Mouse (Mus musculus) myocyte (in vitro differentiated cells): Measurements from ENCODE around the gene Krtap19-9b. TPM values are rescaled to one million over a fixed set of nuclear protein-coding genes. Genes with fewer than 3 reads are reported as not detected.

Experiments used
- H3K27me3 ChIP-seq: one replicate; pipeline ENCODE4 v1.6.1; 2011; ENCODE audit not compliant: control insufficient read depth, insufficient read depth, insufficient read length
- H3K36me3 ChIP-seq: one replicate; pipeline ENCODE4 v1.6.1; 2011; ENCODE audit not compliant: control insufficient read depth, insufficient read depth
- H3K4me2 ChIP-seq: one replicate; pipeline ENCODE4 v1.6.1; 2011; ENCODE audit warnings: low read depth, control low read depth
- H3K4me3 ChIP-seq: one replicate; pipeline ENCODE4 v1.5.1; 2011; ENCODE audit warnings: mild to moderate bottlenecking, control low read depth, moderate library complexity
- H3K79me2 ChIP-seq: one replicate; pipeline ENCODE4 v1.6.1; 2011; ENCODE audit not compliant: control insufficient read depth, insufficient read depth
- H3ac ChIP-seq: one replicate; pipeline ENCODE4 v1.6.1; 2011; ENCODE audit not compliant: control insufficient read depth, insufficient read length
- CEBPB ChIP-seq: IDR thresholded peaks from 2 replicates; pipeline ENCODE4 v1.6.1; 2011; ENCODE audit warnings: mild to moderate bottlenecking, moderate library complexity; ENCODE audit not compliant: poor library complexity, insufficient read depth, severe bottlenecking
- E2F4 ChIP-seq: IDR thresholded peaks from one replicate; pipeline ENCODE4 v1.6.1; 2011; ENCODE audit warnings: mild to moderate bottlenecking, control low read depth, moderate library complexity; ENCODE audit not compliant: insufficient read depth
- MAX ChIP-seq: IDR thresholded peaks from one replicate; pipeline ENCODE4 v1.6.1; 2011; ENCODE audit warnings: low read depth, mild to moderate bottlenecking, control low read depth
- MYOD1 ChIP-seq, 3 experiments: IDR thresholded peaks; one replicate each; pipeline ENCODE4 v1.6.1; 2011; ENCODE audit warnings: control low read depth in 2 of 3, low read depth in 2 of 3, mild to moderate bottlenecking in 2 of 3, moderate library complexity in 1 of 3; ENCODE audit not compliant: insufficient read length in 2 of 3, control insufficient read depth in 1 of 3
- MYOG ChIP-seq, 3 experiments: IDR thresholded peaks; one replicate each; pipeline ENCODE4 v1.6.1; 2011; ENCODE audit warnings: control low read depth in 2 of 3, low read depth in 2 of 3, mild to moderate bottlenecking in 2 of 3; ENCODE audit not compliant: insufficient read length in 2 of 3, control insufficient read depth in 1 of 3, insufficient read depth in 1 of 3
- POLR2A ChIP-seq: IDR thresholded peaks from one replicate; pipeline ENCODE4 v1.6.1; 2011; ENCODE audit warnings: low read depth, mild to moderate bottlenecking, control low read depth, moderate library complexity; ENCODE audit not compliant: insufficient read length
- POLR2AphosphoS2 ChIP-seq: IDR thresholded peaks from one replicate; pipeline ENCODE4 v1.6.1; 2011; ENCODE audit warnings: low read depth, control low read depth; ENCODE audit not compliant: insufficient read length
- REST ChIP-seq: IDR thresholded peaks from one replicate; pipeline ENCODE4 v1.6.1; 2011; ENCODE audit warnings: mild to moderate bottlenecking, control low read depth, moderate library complexity; ENCODE audit not compliant: insufficient read depth, insufficient read length
- SRF ChIP-seq: IDR thresholded peaks from one replicate; pipeline ENCODE4 v1.6.1; 2011; ENCODE audit warnings: low read depth; ENCODE audit not compliant: control insufficient read depth, insufficient read length
- TCF12 ChIP-seq: IDR thresholded peaks from one replicate; pipeline ENCODE4 v1.6.1; 2011; ENCODE audit warnings: mild to moderate bottlenecking, control low read depth; ENCODE audit not compliant: poor library complexity, insufficient read depth, severe bottlenecking
- TCF3 ChIP-seq: IDR thresholded peaks from one replicate; pipeline ENCODE4 v1.6.1; 2011; ENCODE audit warnings: low read depth, control low read depth; ENCODE audit not compliant: insufficient read length
- USF1 ChIP-seq: IDR thresholded peaks from one replicate; pipeline ENCODE4 v1.6.1; 2011; ENCODE audit warnings: low read depth, mild to moderate bottlenecking, control low read depth, moderate library complexity
- polyA plus RNA-seq: library from polyadenylated mRNA; unstranded; fragments of >200 nt; fragmentation: generic; extraction: Trizol; gene quantifications from one replicate; pipeline ENCODE4 v1.2.1, GENCODE M21; 2012; ENCODE audit warnings: missing spikeins

Krtap19-9b gene
- polyA plus RNA-seq, 1 experiment, result not detected

GRCm38 (mm10) chr16:88886870-88887269, 45.2 kb downstream of the Krtap19-9b start:
- no peaks in the 10 kb centered on the region for H3K36me3 ChIP-seq
- H3K27me3 ChIP-seq, result no peaks in the 10 kb centered on the region
- H3K4me3 ChIP-seq, result no peak overlapping the region
- TF ChIP-seq CEBPB, result no peak
- no peak for TF ChIP-seq MYOG (IDR thresholded peaks at IDR 0.05; ENCODE audit: control insufficient read depth in 1 of 3, insufficient read depth in 1 of 3, insufficient read length in 2 of 3, low read depth in 2 of 3)
- no peak for TF ChIP-seq REST
- no peak for TF ChIP-seq MYOD1 (IDR thresholded peaks at IDR 0.05; ENCODE audit: control insufficient read depth in 1 of 3, insufficient read length in 2 of 3, low read depth in 2 of 3)
- no peak for TF ChIP-seq POLR2A
- TF ChIP-seq TCF12, result no peak
- no peak for TF ChIP-seq POLR2AphosphoS2
- TF ChIP-seq MAX, result no peak
- TF ChIP-seq USF1, result no peak
- no peak for TF ChIP-seq TCF3
- TF ChIP-seq SRF, result no peak
- no peaks in the 10 kb centered on the region for H3K79me2 ChIP-seq
- H3K4me2 ChIP-seq, result no peak overlapping the region
- H3ac ChIP-seq, result no peak overlapping the region

- Histone ChIP-seq H3ac (no peak within 1 kb of the TSS), H3K4me3 (no peak within 1 kb of the TSS), H3K79me2 (no peaks in the 10 kb centered on the region), H3K4me2 (no peak within 1 kb of the TSS), H3K36me3 (no peaks in the 10 kb centered on the region), H3K27me3 (no peaks in the 10 kb centered on the region)
- no peak for TF ChIP-seq SRF
- no peak for TF ChIP-seq CEBPB
- no peak for TF ChIP-seq MAX
- no peak for TF ChIP-seq TCF3
- no peak for TF ChIP-seq E2F4
- TF ChIP-seq USF1, result no peak
- TF ChIP-seq REST, result no peak
- TF ChIP-seq TCF12, result no peak
- TF ChIP-seq MYOD1 (IDR thresholded peaks at IDR 0.05; ENCODE audit: control insufficient read depth in 1 of 3, insufficient read length in 2 of 3, low read depth in 2 of 3), result no peak
- TF ChIP-seq POLR2AphosphoS2, result no peak
- no peak for TF ChIP-seq MYOG (IDR thresholded peaks at IDR 0.05; ENCODE audit: control insufficient read depth in 1 of 3, insufficient read depth in 1 of 3, insufficient read length in 2 of 3, low read depth in 2 of 3)
Observed at GRCm38 (mm10) chr16:88884989-88885388, 47.1 kb downstream of the Krtap19-9b start, which contains the start of gene Krtap19-4. Gene Krtap19-4, minus strand, starts transcription at chr16:88885089.

Other genes with a start within 250 kb of the Krtap19-9b start
- gene 2310061N02Rik, start 224.3 kb downstream of the Krtap19-9b start, polyA plus RNA-seq, result not detected
- gene Krtap13-1, start 203.4 kb downstream of the Krtap19-9b start, polyA plus RNA-seq, result not detected
- gene Krtap13, start 180.6 kb downstream of the Krtap19-9b start, polyA plus RNA-seq, result not detected
- not detected for gene 2310034C09Rik, start 173.4 kb downstream of the Krtap19-9b start, polyA plus RNA-seq
- not detected for gene 2310057N15Rik, start 158.1 kb downstream of the Krtap19-9b start, polyA plus RNA-seq
- not detected for gene Gm5965, start 154.4 kb downstream of the Krtap19-9b start, polyA plus RNA-seq
- not detected for gene Gm20741, start 120.0 kb downstream of the Krtap19-9b start, polyA plus RNA-seq
- not detected for gene Krtap15, start 112.0 kb downstream of the Krtap19-9b start, polyA plus RNA-seq
- not detected for gene Krtap14, start 106.1 kb downstream of the Krtap19-9b start, polyA plus RNA-seq
- gene Krtap19-1, start 62.9 kb downstream of the Krtap19-9b start, polyA plus RNA-seq, result not detected
- gene Krtap19-2, start 58.0 kb downstream of the Krtap19-9b start, polyA plus RNA-seq, result not detected
- not detected for gene Krtap19-3, start 54.2 kb downstream of the Krtap19-9b start, polyA plus RNA-seq
- gene Krtap19-4, start 47.2 kb downstream of the Krtap19-9b start, polyA plus RNA-seq, result not detected
- gene Krtap19-5, start 35.8 kb downstream of the Krtap19-9b start, polyA plus RNA-seq, result not detected
- not detected for gene Krtap16-3, start 30.6 kb upstream of the Krtap19-9b start, polyA plus RNA-seq
- not detected for gene Krtap22-2, start 78.5 kb upstream of the Krtap19-9b start, polyA plus RNA-seq
- not detected for gene Gm10229, start 83.0 kb upstream of the Krtap19-9b start, polyA plus RNA-seq
- not detected for gene Krtap6-1, start 99.4 kb upstream of the Krtap19-9b start, polyA plus RNA-seq
- not detected for gene Gm10228, start 109.2 kb upstream of the Krtap19-9b start, polyA plus RNA-seq
- gene Krtap6-5, start 115.6 kb upstream of the Krtap19-9b start, polyA plus RNA-seq, result not detected
- not detected for gene 1110025L11Rik, start 131.7 kb upstream of the Krtap19-9b start, polyA plus RNA-seq
- gene Krtap6-3, start 151.8 kb upstream of the Krtap19-9b start, polyA plus RNA-seq, result not detected
- gene Gm6358, start 208.6 kb upstream of the Krtap19-9b start, polyA plus RNA-seq, result not detected
- gene Gm10061, start 218.8 kb upstream of the Krtap19-9b start, polyA plus RNA-seq, result not detected
- gene Gm9789, start 225.7 kb upstream of the Krtap19-9b start, polyA plus RNA-seq, result not detected
- not detected for gene Gm7735, start 237.2 kb upstream of the Krtap19-9b start, polyA plus RNA-seq
- not detected for gene 1110057P08Rik, start 242.5 kb upstream of the Krtap19-9b start, polyA plus RNA-seq